Mouse (Mus musculus) intestine, postnatal 0 days (tissue): ENCODE measurements around the gene Prkca. TPM values are rescaled to one million over a fixed set of nuclear protein-coding genes. Genes with fewer than 3 reads are reported as not detected.
A peak's percentile ranks its signal among the peaks of the same experiment; 100 is the strongest.

Experiments
- ATAC-seq: fragments of 200-750 bp; cut with Nextera tagmentation; 2 replicates; pipeline ENCODE4 v1.8.0; 2017; ENCODE audit warnings: mild to moderate bottlenecking, moderate TSS enrichment, moderate library complexity
- H3K27ac ChIP-seq: fragments of 300-500 bp; sonication (generic); 2 replicates; pipeline ENCODE4 v1.5.1; 2014; ENCODE audit warnings: mild to moderate bottlenecking, low read depth, low read length, moderate library complexity
- H3K27me3 ChIP-seq: fragments of 300-500 bp; sonication (generic); replicated peaks from 2 replicates; pipeline ENCODE4 v1.6.1; 2014; ENCODE audit warnings: low read length, mixed read lengths; ENCODE audit not compliant: control insufficient read depth, insufficient read depth
- H3K36me3 ChIP-seq: fragments of 300-500 bp; sonication (generic); 2 replicates; pipeline ENCODE4 v1.6.1; 2014; ENCODE audit warnings: mild to moderate bottlenecking, moderate library complexity; ENCODE audit not compliant: control insufficient read depth, insufficient read depth
- H3K4me1 ChIP-seq: fragments of 300-500 bp; sonication (generic); replicated peaks from 2 replicates; pipeline ENCODE4 v1.6.1; 2014; ENCODE audit warnings: antibody characterized with exemption, low read length, mixed read lengths; ENCODE audit not compliant: control insufficient read depth, insufficient read depth
- H3K4me2 ChIP-seq: fragments of 300-500 bp; sonication (generic); replicated peaks from 2 replicates; pipeline ENCODE4 v1.6.1; 2014; ENCODE audit warnings: low read depth, mild to moderate bottlenecking, moderate library complexity
- H3K4me3 ChIP-seq: fragments of 300-500 bp; sonication (generic); 2 replicates; pipeline ENCODE4 v1.5.1; 2014; ENCODE audit warnings: low read depth, low read length
- H3K9ac ChIP-seq: fragments of 300-500 bp; sonication (generic); 2 replicates; pipeline ENCODE4 v1.6.1; 2014; ENCODE audit warnings: mild to moderate bottlenecking, low read depth, low read length
- H3K9me3 ChIP-seq: fragments of 300-500 bp; sonication (generic); 2 replicates; pipeline ENCODE4 v1.6.1; 2016; ENCODE audit warnings: mixed run types; ENCODE audit not compliant: control insufficient read depth
- CTCF ChIP-seq: sonication (generic); IDR thresholded peaks from 2 replicates; pipeline ENCODE4 v1.5.1; 2016; ENCODE audit warnings: low read depth, mild to moderate bottlenecking, control low read depth, antibody characterized with exemption, moderate library complexity
- WGBS: fragments of 180-500 bp; shearing (Covaris S2); extraction: QIAGEN DNeasy Blood & Tissue Kit; methylation state at CpG from one replicate; pipeline ENCODE4 v1.1.7; 2014; 5-methylcytosine and 5-hydroxymethylcytosine counted together
- polyA plus RNA-seq: library from polyadenylated mRNA; unstranded; fragments of >200 nt; fragmentation: Nextera tagmentation; extraction: Ambion mirVana; gene quantifications from 2 replicates; pipeline ENCODE4 v1.2.1, GENCODE M21; 2015

Gene Prkca
- polyA plus RNA-seq, 1 experiment from 2014 or later = 14.5 TPM

- Histone ChIP-seq H3K4me1 (no peaks in the 10 kb centered on the region), H3K9me3 (no peaks in the 10 kb centered on the region), H3K27me3 (no peaks in the 10 kb centered on the region), H3K4me2 (no peak overlapping the region), H3K4me3 (no peak overlapping the region), H3K36me3 (no peaks in the 10 kb centered on the region), H3K9ac (no peak overlapping the region), H3K27ac (no peak overlapping the region)
- ATAC-seq = no peak
- 87% methylated on average over 6 of the region's 6 CpGs for WGBS
- no peak for TF ChIP-seq CTCF
Observed at GRCm38 (mm10) chr11:108104085-108104484, 239.6 kb downstream of the Prkca start.

- H3K4me3 ChIP-seq = no peak overlapping the region
- H3K9me3 ChIP-seq = no peaks in the 10 kb centered on the region
- 50% methylated on average over 8 of the region's 8 CpGs for WGBS
- H3K9ac ChIP-seq = no peak overlapping the region
- ATAC-seq = peak; percentile 33; the same call in 1 of the 2 replicates
- no peak overlapping the region for H3K4me2 ChIP-seq
- no peak overlapping the region for H3K27ac ChIP-seq
- H3K36me3 ChIP-seq = no peaks in the 10 kb centered on the region
- H3K27me3 ChIP-seq = no peaks in the 10 kb centered on the region
- no peak for TF ChIP-seq CTCF
- H3K4me1 ChIP-seq = no peaks in the 10 kb centered on the region
Observed at GRCm38 (mm10) chr11:108101280-108101950, 242.3 kb downstream of the Prkca start.

- Histone ChIP-seq H3K27ac (no peak overlapping the region), H3K27me3 (no peaks in the 10 kb centered on the region), H3K4me1 (no peaks in the 10 kb centered on the region), H3K9ac (no peak overlapping the region), H3K36me3 (no peaks in the 10 kb centered on the region), H3K4me3 (no peak overlapping the region), H3K4me2 (no peak overlapping the region), H3K9me3 (no peaks in the 10 kb centered on the region)
- whole genome bisulfite sequencing = 33% methylated on average over 7 of the region's 7 CpGs
- TF ChIP-seq CTCF = no peak
- peak; percentile 61 for ATAC-seq
Observed at GRCm38 (mm10) chr11:108098306-108098705, 245.4 kb downstream of the Prkca start.

- no peak for TF ChIP-seq CTCF
- H3K9ac ChIP-seq = no peak overlapping the region
- 92% methylated on average over 5 of the region's 5 CpGs for WGBS
Observed at GRCm38 (mm10) chr11:108094796-108095195, 248.9 kb downstream of the Prkca start.

GRCm38 (mm10) chr11:108093248-108093647 lies 250.5 kb downstream of the Prkca start:
- Histone ChIP-seq H3K36me3 (no peaks in the 10 kb centered on the region), H3K9ac (no peak overlapping the region), H3K4me1 (no peaks in the 10 kb centered on the region), H3K4me3 (no peak overlapping the region), H3K27me3 (no peaks in the 10 kb centered on the region), H3K27ac (no peak overlapping the region), H3K4me2 (no peak overlapping the region), H3K9me3 (no peaks in the 10 kb centered on the region)
- 93% methylated on average over 4 of the region's 4 CpGs for WGBS
- no peak for TF ChIP-seq CTCF
- ATAC-seq = no peak

More at GRCm38 (mm10) chr11:108094796-108095195, 248.9 kb downstream of the Prkca start:
- H3K27me3 ChIP-seq = no peaks in the 10 kb centered on the region
- ATAC-seq = no peak
- H3K9me3 ChIP-seq = no peaks in the 10 kb centered on the region
- H3K36me3 ChIP-seq = no peaks in the 10 kb centered on the region
- no peak overlapping the region for H3K4me3 ChIP-seq
- no peak overlapping the region for H3K4me2 ChIP-seq
- H3K4me1 ChIP-seq = no peaks in the 10 kb centered on the region
- H3K27ac ChIP-seq = no peak overlapping the region

GRCm38 (mm10) chr11:108091238-108091637 lies 252.5 kb downstream of the Prkca start:
- Histone ChIP-seq H3K4me1 (no peaks in the 10 kb centered on the region), H3K27ac (no peak overlapping the region), H3K36me3 (no peaks in the 10 kb centered on the region), H3K9ac (no peak overlapping the region), H3K27me3 (no peaks in the 10 kb centered on the region), H3K4me2 (no peak overlapping the region), H3K4me3 (no peak overlapping the region), H3K9me3 (no peaks in the 10 kb centered on the region)
- TF ChIP-seq CTCF = no peak
- WGBS = 91% methylated on average over 3 of the region's 3 CpGs
- ATAC-seq = no peak
